Mouse (Mus musculus) embryo, embryonic 10 days (tissue): Measurements from ENCODE around the gene Dmrt3.

Experiments used
- DNase-seq: peaks from one replicate; pipeline ENCODE4 v3.0.0-alpha.2; 2015; ENCODE audit warnings: low spot score

Gene Dmrt3

GRCm38 (mm10) chr19:25610015-25610410, at the start of gene Dmrt3:
Dmrt3 (plus strand) TSS chr19:25610301.
- peak; percentile 68 for DNase-seq

GRCm38 (mm10) chr19:25564430-25564829, 45.7 kb upstream of the Dmrt3 start:
- DNase-seq = no peak

GRCm38 (mm10) chr19:25569778-25570177, 40.3 kb upstream of the Dmrt3 start:
- DNase-seq = no peak

- no peak for DNase-seq
Observed at GRCm38 (mm10) chr19:25574431-25574830, 35.7 kb upstream of the Dmrt3 start.

- DNase-seq = peak; percentile 62
Observed at GRCm38 (mm10) chr19:25574981-25575814, 34.9 kb upstream of the Dmrt3 start.

GRCm38 (mm10) chr19:25578358-25578757, 31.7 kb upstream of the Dmrt3 start:
- no peak for DNase-seq

- no peak for DNase-seq
Observed at GRCm38 (mm10) chr19:25579440-25579839, 30.7 kb upstream of the Dmrt3 start.

GRCm38 (mm10) chr19:25597717-25598232, 12.3 kb upstream of the Dmrt3 start:
- no peak for DNase-seq

GRCm38 (mm10) chr19:25598626-25599025, 11.5 kb upstream of the Dmrt3 start:
- DNase-seq = peak; percentile 29

- DNase-seq = no peak
Observed at GRCm38 (mm10) chr19:25601966-25602365, 8.1 kb upstream of the Dmrt3 start.

GRCm38 (mm10) chr19:25607461-25608205, 2.5 kb upstream of the Dmrt3 start:
- DNase-seq = peak; percentile 48

- no peak for DNase-seq
Observed at GRCm38 (mm10) chr19:25608206-25608580, 1.9 kb upstream of the Dmrt3 start.

GRCm38 (mm10) chr19:25608961-25609850, 895 bp upstream of the Dmrt3 start:
- peak; percentile 41 for DNase-seq

GRCm38 (mm10) chr19:25610411-25611111, 460 bp downstream of the Dmrt3 start:
- DNase-seq = no peak

- DNase-seq = no peak
Observed at GRCm38 (mm10) chr19:25611116-25611515, 1.0 kb downstream of the Dmrt3 start.

GRCm38 (mm10) chr19:25611876-25612805, 2.0 kb downstream of the Dmrt3 start:
- no peak for DNase-seq

- DNase-seq = no peak
Observed at GRCm38 (mm10) chr19:25612806-25613295, 2.8 kb downstream of the Dmrt3 start.

- peak; percentile 52 for DNase-seq
Observed at GRCm38 (mm10) chr19:25613476-25614300, 3.6 kb downstream of the Dmrt3 start.

- DNase-seq = no peak
Observed at GRCm38 (mm10) chr19:25615889-25616288, 5.8 kb downstream of the Dmrt3 start.
